Mouse (Mus musculus): ENCODE measurements at regions not wholly inside any gene's neighbourhood (a gene's known extent, or its start where the extent isn't known, plus 50 kb on each side); places are given as distances from the start of the nearest gene placed in this dataset.

DNA sequence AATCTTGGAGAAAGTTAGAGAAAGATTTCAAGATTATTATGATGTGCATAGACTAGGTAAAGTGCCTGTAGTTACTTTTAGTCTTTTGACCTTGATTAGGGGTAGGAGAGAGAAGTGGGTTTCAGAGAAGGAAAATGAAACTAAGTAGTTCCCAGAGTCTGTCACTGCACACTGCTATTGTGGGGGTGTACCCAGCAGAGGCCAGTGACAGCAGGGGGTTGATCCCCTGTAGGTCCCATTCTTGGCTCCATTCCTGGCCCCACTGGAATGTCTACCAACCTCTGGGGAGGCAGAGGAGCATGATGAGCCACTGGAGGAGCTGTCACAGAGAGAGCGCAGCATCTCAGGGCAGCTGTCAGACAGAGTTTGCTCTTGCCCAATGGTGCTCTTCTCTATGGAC is 88.1 kb downstream of the Trim52 start:
- Histone ChIP-seq H3K27ac (ENCODE audit: control insufficient read depth, low read depth, low read length) (peak overlapping the region; percentile 9; the same call in 1 of the 2 replicates), H3K9me3 (replicated peaks; ENCODE audit: insufficient read depth, low read length) (no peaks in the 10 kb centered on the region), H3K27me3 (ENCODE audit: control insufficient read depth in 1 of 2, insufficient read depth in 2 of 2, low read length in 2 of 2) (no peaks in the 10 kb centered on the region), H3K36me3 (ENCODE audit: control insufficient read depth in 1 of 2, insufficient read depth in 2 of 2, low read length in 2 of 2) (peaks cover 0 to 20% of the 10 kb centered on the region in 2 experiments; a peak in 2 of 4 replicates), H3K79me2 (ENCODE audit: control insufficient read depth, insufficient read depth, low read length, poor library complexity) (no peaks in the 10 kb centered on the region; the same call in 1 of the 2 replicates), H3K4me1 (ENCODE audit: control insufficient read depth in 1 of 2, insufficient read depth in 2 of 2, low read length in 2 of 2) (peaks cover 4 to 24% of the 10 kb centered on the region in 2 experiments; a peak in 3 of 4 replicates), H3K4me3 (ENCODE audit: control insufficient read depth in 1 of 2, insufficient read depth in 1 of 2, low read depth in 2 of 2, low read length in 2 of 2) (peak overlapping the region; percentile 58 to 78), H3K9ac (ENCODE audit: control insufficient read depth, low read depth, low read length, poor library complexity, severe bottlenecking) (peak overlapping the region; percentile 36)
- TF ChIP-seq BHLHE40 (IDR thresholded peaks at IDR 0.05; ENCODE audit: borderline replicate concordance, low read depth, low read length) (no peak), ELF1 (IDR thresholded peaks at IDR 0.05; ENCODE audit: low read depth, low read length) (no peak), ZC3H11A (IDR thresholded peaks at IDR 0.05; ENCODE audit: low read depth, low read length) (no peak), TBP (IDR thresholded peaks at IDR 0.05; ENCODE audit: low read depth, low read length) (no peak), GABPA (IDR thresholded peaks at IDR 0.05; ENCODE audit: low read depth, low read length) (no peak), SIN3A (IDR thresholded peaks at IDR 0.05; ENCODE audit: low read length) (0 out of 2 replicates have a peak, but pooled peaks have one; percentile 3)
- DNase-seq (ENCODE audit: low read depth, low spot score): peak; percentile 47

DNA sequence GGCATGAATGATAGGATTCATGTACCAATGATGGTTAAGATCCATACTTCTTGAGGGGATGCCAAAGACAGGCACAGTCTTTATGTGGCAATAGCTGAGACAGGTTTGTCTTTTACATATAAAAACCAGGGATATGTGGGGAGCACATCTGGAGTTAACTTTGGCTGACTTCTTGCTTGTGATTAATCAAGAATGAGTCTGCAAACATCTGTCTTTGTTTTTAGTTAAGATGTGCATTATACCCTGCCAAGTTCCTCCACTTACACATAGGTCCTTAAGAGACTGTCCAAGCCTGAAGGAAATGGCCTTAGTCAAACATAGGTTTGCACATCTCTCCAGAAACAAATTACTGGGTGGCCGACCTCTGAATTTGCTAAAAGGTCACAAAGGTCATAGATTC is 91.8 kb downstream of the Trim52 start:
- no peak for DNase-seq (ENCODE audit: low read depth, low spot score)
- no peaks in the 10 kb centered on the region for H3K27me3 ChIP-seq (ENCODE audit: control insufficient read depth in 1 of 2, insufficient read depth in 2 of 2, low read length in 2 of 2)
- peaks cover 0 to 23% of the 10 kb centered on the region in 2 experiments; a peak in 2 of 4 replicates for H3K36me3 ChIP-seq (ENCODE audit: control insufficient read depth in 1 of 2, insufficient read depth in 2 of 2, low read length in 2 of 2)
- H3K4me1 ChIP-seq (ENCODE audit: control insufficient read depth in 1 of 2, insufficient read depth in 2 of 2, low read length in 2 of 2): peaks cover 4 to 26% of the 10 kb centered on the region in 2 experiments; a peak in 3 of 4 replicates
- no peaks in the 10 kb centered on the region; the same call in 1 of the 2 replicates for H3K79me2 ChIP-seq (ENCODE audit: control insufficient read depth, insufficient read depth, low read length, poor library complexity)
- H3K27ac ChIP-seq (ENCODE audit: control insufficient read depth, low read depth, low read length): no peak overlapping the region
- H3K9me3 ChIP-seq (replicated peaks; ENCODE audit: insufficient read depth, low read length): no peaks in the 10 kb centered on the region
- no peak overlapping the region for H3K9ac ChIP-seq (ENCODE audit: control insufficient read depth, low read depth, low read length, poor library complexity, severe bottlenecking)
- H3K4me3 ChIP-seq (ENCODE audit: control insufficient read depth in 1 of 2, insufficient read depth in 1 of 2, low read depth in 2 of 2, low read length in 2 of 2): no peak overlapping the region
- TF ChIP-seq POLR2AphosphoS2 (IDR thresholded peaks at IDR 0.05; ENCODE audit: low read length) (no peak), E2F4 (IDR thresholded peaks at IDR 0.05; ENCODE audit: borderline replicate concordance, low read depth, low read length) (no peak), MXI1 (IDR thresholded peaks at IDR 0.05; ENCODE audit: low read depth, low read length) (no peak), MAFK (IDR thresholded peaks at IDR 0.05; ENCODE audit: borderline replicate concordance, low read depth, low read length) (no peak), RCOR1 (IDR thresholded peaks at IDR 0.05; ENCODE audit: low read depth, low read length) (no peak), MAX (IDR thresholded peaks at IDR 0.05; ENCODE audit: low read length) (no peak), ELF1 (IDR thresholded peaks at IDR 0.05; ENCODE audit: low read depth, low read length) (no peak), NRF1 (IDR thresholded peaks at IDR 0.05; ENCODE audit: insufficient read depth, low read depth, low read length, poor library complexity, severe bottlenecking) (no peak), SMC3 (IDR thresholded peaks at IDR 0.05; ENCODE audit: low read depth, low read length) (no peak), JUND (IDR thresholded peaks at IDR 0.05; ENCODE audit: low read depth, low read length) (no peak), BHLHE40 (IDR thresholded peaks at IDR 0.05; ENCODE audit: borderline replicate concordance, low read depth, low read length) (no peak), CTCF (IDR thresholded peaks at IDR 0.05 in 2 of 3, conservative IDR thresholded peaks at IDR 0.05 in 1 of 3; ENCODE audit: control insufficient read depth in 1 of 3, insufficient read depth in 1 of 3, low read depth in 2 of 3, low read length in 3 of 3, poor library complexity in 1 of 3, severe bottlenecking in 1 of 3) (no peak), MEF2A (IDR thresholded peaks at IDR 0.05; ENCODE audit: extremely low read depth, insufficient replicate concordance, low read depth, low read length, poor library complexity, severe bottlenecking) (no peak), ZC3H11A (IDR thresholded peaks at IDR 0.05; ENCODE audit: low read depth, low read length) (no peak), POLR2A (IDR thresholded peaks at IDR 0.05; ENCODE audit: control insufficient read depth in 1 of 2, insufficient read depth in 1 of 2, low read depth in 1 of 2, low read length in 2 of 2, poor library complexity in 1 of 2) (no peak), SIN3A (IDR thresholded peaks at IDR 0.05; ENCODE audit: low read length) (no peak), GABPA (IDR thresholded peaks at IDR 0.05; ENCODE audit: low read depth, low read length) (no peak), ZMIZ1 (IDR thresholded peaks at IDR 0.05; ENCODE audit: low read depth, low read length) (no peak), USF2 (IDR thresholded peaks at IDR 0.05; ENCODE audit: borderline replicate concordance in 1 of 2, insufficient read depth in 1 of 2, low read depth in 1 of 2, low read length in 2 of 2) (no peak)

All from MEL (cell line).